Mouse (Mus musculus) ovary, adult 18-20 months (tissue): Measurements from ENCODE around the gene Qpct.

Experiments used
- DNase-seq: peaks from one replicate; pipeline ENCODE4 v3.0.0; 2022; ENCODE audit warnings: low spot score, mixed read lengths

The Qpct gene

GRCm38 (mm10) chr17:79051606-79052005 is at the start of gene Qpct:
TSS of gene Qpct (plus strand) at chr17:79051906.
- no peak for DNase-seq

DNA sequence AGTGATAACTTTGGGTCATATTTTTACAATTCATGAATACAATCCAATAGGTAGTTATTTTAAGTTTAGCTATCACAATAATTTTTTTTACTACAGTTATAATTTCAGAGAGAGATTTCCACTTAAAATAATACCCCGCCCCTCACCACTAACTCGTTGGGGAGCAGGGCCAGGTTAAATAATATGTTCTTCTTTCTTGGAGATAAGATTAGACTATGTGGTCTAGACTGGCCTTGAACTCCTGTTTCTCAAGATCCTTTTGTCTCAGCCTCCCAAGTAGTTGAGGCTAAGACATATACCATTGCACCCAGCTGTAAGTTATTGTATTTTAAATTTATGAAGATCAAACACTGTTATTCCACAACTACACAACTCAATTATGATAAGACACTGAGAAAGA is 38.1 kb upstream of the Qpct start:
- DNase-seq: no peak

- no peak for DNase-seq
Observed at GRCm38 (mm10) chr17:79014911-79015685, 36.6 kb upstream of the Qpct start.

DNA sequence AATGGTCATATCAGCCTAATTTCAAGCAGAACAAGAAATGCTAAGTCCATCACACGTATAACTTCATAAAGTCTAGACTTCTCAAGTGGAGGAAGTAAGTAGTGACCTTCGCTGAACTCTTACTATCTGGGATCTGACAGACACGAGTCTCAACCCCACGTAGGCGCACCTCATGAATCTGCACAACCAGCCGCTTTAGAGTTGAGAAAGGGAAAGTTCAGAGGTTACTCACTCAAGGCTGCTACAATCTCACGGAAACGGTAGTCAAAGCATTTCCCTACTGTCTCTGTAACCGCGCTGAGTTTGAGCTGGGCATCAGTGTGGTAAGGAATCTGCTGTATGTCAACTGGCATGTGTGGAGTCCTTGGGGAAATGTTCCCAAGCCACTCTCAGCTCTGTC is 35.9 kb upstream of the Qpct start:
- DNase-seq: no peak

DNA sequence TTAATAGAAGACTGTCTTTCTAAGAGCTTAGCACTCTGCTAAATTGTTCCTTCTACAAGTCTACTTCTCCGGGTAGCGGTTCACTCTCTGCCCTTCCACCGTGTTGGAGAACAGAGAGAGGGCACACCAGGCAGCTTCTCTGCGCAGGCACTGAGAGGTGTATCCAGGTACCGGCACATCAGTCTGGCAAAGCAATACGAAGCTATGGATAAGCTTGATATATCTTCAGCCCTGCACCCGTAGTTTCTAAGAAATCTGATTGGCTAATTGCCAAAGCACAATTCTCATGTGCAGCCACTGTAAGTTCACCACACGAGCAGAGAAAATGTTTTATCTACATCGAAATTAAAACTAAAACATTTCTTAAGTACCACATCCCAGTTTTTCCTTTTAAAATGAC is 33.3 kb upstream of the Qpct start:
- DNase-seq: no peak

DNA sequence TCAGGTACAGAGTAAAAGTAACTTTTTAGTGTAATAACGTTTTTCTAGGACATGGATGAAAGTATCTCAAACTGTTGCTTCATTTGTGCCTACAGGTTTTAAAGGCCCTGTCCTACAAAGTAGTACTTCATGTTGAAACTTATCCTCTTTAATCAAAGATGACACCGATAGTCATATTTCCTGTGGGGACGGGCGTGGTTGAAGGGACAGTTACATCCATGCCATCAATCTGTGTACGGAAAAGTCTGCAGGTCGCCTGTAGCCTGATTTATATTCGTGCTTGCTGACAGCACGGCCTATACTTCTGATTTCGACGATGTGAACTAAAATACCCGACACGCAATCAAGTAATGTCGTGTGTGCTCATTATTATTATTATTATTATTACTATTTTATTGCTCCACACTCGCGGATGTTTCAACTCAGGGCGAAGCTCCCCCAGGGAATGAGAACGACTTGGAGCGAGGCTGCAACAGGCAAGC is 31.9 kb upstream of the Qpct start:
- DNase-seq: no peak

GRCm38 (mm10) chr17:79020208-79020983 is 31.3 kb upstream of the Qpct start, which contains the start of gene Prkd3:
TSS of gene Prkd3 (minus strand) at chr17:79020816.
- DNase-seq: peak; percentile 37

DNA sequence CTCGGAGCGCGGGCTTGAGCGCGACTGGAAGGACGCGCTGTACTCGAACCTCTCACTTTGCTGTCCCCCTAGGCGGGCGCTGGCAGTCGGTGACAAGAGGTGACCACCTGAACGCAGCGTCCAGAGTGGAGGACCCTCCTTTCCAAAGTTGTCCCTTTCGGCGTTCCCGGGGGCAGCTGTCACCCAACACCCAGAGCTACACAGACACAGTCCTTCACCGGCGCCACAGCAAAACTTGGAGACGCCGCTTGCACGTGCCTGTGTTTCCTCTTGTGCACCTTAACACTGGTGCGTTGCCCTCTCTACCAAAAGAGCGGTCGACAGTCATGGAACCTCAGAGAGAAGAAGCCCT is 30.7 kb upstream of the Qpct start:
- DNase-seq: no peak

DNA sequence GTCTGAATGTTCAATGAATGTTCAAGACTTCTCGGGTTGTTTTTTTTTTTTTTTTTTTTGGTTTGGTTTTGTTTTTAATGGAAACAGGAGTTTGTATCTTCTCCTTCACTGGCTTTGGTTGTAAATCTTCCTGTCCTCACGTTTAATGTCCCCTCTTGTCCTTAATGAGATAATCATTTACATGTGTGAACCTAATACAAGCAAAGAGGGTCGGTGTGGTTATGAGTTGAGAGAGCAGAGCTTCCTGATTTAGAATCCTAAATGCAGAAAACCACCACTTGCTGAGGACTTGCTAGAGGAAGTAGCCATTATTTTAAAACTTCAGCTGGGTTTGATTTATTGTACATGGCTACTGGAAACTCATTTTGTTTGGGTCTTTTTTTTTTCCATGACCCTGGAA is 29.0 kb upstream of the Qpct start:
- DNase-seq: no peak

DNA sequence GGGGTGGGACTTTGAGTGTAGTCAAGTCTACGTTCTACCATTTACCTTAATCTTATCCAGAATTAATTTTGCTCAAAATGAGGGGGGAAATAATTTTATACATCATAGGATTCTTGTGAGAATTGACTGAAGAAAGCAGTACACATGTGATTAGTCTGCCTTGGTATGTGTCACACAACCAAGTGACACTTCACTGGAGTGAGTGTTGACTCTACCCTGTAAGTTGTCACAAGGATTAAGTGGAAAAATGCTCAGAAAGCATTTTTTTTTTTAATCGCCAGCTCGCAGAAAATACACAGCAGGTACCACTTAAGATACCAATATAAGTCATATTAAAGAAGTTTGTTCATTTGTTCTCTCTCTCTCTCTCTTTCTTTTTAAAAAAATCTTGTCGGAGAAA is 27.2 kb upstream of the Qpct start:
- DNase-seq: no peak

DNA sequence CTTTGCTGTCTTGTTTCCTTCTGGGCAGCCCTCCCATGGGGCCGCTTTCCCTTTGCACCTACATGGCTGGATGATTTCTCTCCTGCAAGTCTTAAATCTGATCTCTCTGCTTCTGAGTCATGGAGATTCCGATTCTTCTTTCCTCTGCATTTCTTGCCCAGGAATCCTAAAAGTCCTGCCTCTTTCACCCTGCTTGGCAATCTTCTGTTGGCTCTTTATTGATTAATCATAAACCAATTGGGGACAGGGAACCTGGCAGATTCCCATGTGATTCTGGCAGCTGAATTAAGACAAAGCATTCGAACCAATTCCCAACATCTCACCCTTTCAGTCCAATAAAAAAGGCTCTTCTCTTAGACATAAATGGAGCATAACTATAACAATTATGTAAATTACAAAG is 22.5 kb upstream of the Qpct start:
- no peak for DNase-seq

- no peak for DNase-seq
Observed at GRCm38 (mm10) chr17:79031569-79031968, 20.1 kb upstream of the Qpct start.

GRCm38 (mm10) chr17:79032782-79033181 is 18.9 kb upstream of the Qpct start:
- DNase-seq: no peak

DNA sequence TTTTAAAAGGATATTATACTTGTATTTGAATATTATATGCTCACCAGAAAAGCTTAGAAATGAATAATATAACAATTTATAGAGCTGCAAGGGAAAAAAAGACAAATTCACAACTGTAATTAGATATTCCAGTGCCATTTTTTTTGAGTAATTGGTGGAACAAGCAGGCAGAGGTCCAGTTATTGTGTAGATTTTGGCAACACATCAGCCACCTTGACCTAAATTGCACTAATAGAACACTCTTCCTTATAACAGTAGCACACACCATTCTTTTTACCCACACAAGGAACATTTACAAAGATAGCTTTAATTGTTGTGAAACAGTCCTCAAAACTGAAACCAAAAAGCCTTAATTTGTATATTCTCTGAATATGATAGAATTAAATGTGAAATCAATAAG is 12.0 kb upstream of the Qpct start:
- DNase-seq: no peak

- no peak for DNase-seq
Observed at GRCm38 (mm10) chr17:79043705-79044104, 8.0 kb upstream of the Qpct start.

DNA sequence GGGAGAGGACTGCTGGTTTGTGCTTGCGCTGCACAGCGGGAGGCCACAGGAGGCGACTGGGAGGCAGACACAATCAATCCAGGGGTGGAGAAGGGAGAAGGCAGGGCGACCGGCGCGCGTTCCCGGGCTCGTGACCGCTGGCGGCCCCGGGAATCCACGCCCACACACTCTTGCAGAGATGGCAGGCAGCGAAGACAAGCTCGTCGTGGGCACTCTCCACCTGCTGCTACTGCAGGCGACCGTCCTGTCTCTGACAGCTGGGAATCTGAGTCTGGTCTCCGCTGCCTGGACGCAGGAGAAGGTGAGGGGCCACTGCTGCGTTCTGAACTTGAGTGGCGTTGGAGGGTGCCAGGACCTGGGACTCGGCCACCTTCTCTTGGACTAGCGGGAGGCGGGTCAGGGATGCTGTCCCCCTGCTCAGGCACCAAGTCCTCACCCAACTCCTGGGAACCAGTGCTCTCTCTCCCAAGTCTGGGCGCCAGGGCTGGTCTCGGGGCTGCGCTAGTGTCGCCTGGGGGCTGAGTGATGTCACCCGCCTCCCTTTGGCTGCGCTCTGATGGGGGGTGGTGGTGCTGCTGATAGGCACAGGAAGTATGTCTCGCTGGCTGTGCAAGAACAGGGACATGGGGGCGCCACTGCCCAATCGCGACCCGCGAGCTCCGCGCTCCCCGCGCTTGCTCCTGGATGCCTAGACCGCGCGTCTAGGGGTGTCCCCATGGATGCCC is 544 bp downstream of the Qpct start:
- peak; percentile 47 for DNase-seq

- no peak for DNase-seq
Observed at GRCm38 (mm10) chr17:79058271-79058670, 6.6 kb downstream of the Qpct start.

- DNase-seq: no peak
Observed at GRCm38 (mm10) chr17:79060221-79060620, 8.5 kb downstream of the Qpct start.

DNA sequence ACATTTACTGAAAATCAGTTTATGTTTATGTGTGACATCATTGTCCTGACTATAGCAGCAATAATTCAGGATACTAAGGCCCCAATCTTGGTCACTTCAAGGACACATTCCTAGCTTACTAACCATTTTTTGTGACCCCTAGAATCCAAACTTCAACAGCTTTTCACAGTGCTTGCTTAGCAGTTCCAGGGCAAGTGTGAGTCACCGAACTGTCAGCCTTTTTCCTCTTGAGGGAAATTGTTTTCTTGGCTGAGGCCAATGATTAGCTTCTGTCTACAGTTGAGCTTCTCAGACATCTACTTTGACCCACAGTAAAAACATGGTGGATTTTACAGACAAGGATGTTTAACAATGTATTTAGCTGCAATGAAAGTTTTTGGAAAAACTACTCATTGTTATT is 12.5 kb downstream of the Qpct start:
- DNase-seq: no peak

DNA sequence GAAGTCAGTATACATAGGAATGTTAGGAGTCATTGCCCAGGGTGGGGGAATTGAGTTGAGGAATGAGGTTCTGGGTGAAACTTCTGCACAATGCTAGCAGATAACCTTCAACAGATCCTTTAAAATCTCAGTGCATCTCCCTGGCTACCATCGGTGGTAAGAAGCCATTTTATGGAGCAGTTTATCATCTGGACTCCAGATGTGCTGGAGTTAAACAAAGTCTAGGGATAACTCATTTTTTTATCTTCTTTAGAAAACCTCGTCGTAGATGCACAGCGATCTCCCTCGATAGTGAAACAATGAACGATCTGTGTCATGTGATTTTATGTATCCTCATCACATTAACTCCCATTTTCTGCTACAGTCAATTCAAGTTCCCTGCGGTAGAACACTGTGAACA is 16.9 kb downstream of the Qpct start:
- DNase-seq: no peak

DNA sequence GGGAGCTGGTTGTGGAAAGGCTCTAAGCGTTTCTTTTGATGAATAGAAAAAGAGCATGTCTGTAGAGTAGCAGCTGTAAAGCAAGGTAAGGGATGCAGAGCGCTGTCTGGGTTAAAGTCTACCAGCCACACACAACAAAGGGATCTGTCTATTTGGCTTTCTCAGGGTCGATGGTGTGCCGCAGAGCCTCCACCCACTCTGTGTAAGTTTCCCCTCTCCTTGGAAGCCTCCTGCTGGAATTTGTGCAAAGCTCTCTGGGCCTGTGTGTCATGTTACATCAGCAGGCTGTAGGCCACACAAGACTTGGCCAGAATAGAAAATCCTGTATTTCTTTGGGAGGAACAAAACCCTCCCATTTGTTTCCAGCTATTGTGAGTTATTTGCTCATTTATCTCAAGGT is 17.3 kb downstream of the Qpct start:
- DNase-seq: no peak

DNA sequence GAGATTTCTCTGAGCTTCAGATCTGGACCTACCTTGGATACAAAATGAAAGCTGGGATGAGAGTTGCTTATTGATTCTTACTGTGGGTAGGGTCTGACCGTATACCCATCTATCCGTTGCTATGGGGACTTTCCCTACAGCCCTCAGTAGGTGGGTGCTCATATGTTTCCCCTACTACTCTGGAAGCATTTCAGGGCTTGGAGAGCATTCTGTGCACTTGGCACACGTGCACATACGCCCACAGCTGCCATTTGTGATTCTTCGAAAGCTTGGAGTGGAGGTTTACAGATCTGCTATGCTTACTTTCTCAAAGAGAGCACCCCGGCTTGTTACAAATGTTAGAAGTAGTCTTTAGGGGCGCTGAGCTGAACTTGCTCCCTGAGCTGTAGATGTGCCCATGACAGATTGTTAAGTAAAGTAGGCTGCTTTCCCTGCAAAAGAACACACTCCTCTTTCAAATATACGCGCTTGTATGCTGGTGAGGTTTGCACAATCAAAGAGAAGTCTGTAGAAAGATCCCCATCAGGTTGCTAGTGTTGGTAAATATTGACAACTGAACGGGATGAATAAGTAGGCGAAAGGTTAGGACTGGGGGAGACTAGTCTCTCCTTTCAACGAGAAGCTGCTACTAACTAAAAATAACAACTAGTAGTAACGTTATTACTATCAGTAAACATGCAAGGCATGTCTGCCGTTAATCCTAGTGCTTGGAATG is 18.2 kb downstream of the Qpct start:
- no peak for DNase-seq
